Mouse (Mus musculus) limb, embryonic 11.5 days (tissue): ENCODE measurements around the gene Fibp. TPM values are rescaled to one million over a fixed set of nuclear protein-coding genes. Genes with fewer than 3 reads are reported as not detected.

Experiments
- ATAC-seq: fragments of 200-750 bp; cut with Nextera tagmentation; 2 replicates; pipeline ENCODE4 v1.8.0; 2017; ENCODE audit warnings: low read depth; ENCODE audit not compliant: insufficient number of reproducible peaks, low FRiP score, low TSS enrichment
- DNase-seq: peaks from one replicate; pipeline ENCODE4 v3.0.0-alpha.2; 2015; ENCODE audit warnings: low spot score
- H3K27ac ChIP-seq: fragments of 300-500 bp; sonication (generic); replicated peaks from 2 replicates; pipeline ENCODE4 v1.5.1; 2014; ENCODE audit warnings: low read depth, mild to moderate bottlenecking, low read length
- H3K27me3 ChIP-seq: fragments of 300-500 bp; sonication (generic); 2 replicates; pipeline ENCODE4 v1.6.1; 2014; ENCODE audit warnings: mild to moderate bottlenecking, low read length, mixed read lengths; ENCODE audit not compliant: control insufficient read depth, insufficient read depth
- H3K36me3 ChIP-seq: fragments of 300-500 bp; sonication (generic); 2 replicates; pipeline ENCODE4 v1.6.1; 2014; ENCODE audit warnings: mild to moderate bottlenecking, low read length, moderate library complexity, mixed read lengths; ENCODE audit not compliant: control insufficient read depth, insufficient read depth
- H3K4me1 ChIP-seq: fragments of 300-500 bp; sonication (generic); 2 replicates; pipeline ENCODE4 v1.6.1; 2014; ENCODE audit warnings: low read length, mixed read lengths; ENCODE audit not compliant: control insufficient read depth, insufficient read depth
- H3K4me2 ChIP-seq: fragments of 300-500 bp; sonication (generic); 2 replicates; pipeline ENCODE4 v1.6.1; 2014; ENCODE audit warnings: low read depth, mild to moderate bottlenecking, moderate library complexity; ENCODE audit not compliant: severe bottlenecking
- H3K4me3 ChIP-seq: fragments of 300-500 bp; sonication (generic); 2 replicates; pipeline ENCODE4 v1.5.1; 2014; ENCODE audit warnings: low read depth, low read length
- H3K9ac ChIP-seq: fragments of 300-500 bp; sonication (generic); 2 replicates; pipeline ENCODE4 v1.6.1; 2014; ENCODE audit warnings: mild to moderate bottlenecking, low read length
- H3K9me3 ChIP-seq: fragments of 300-500 bp; sonication (generic); 2 replicates; pipeline ENCODE4 v1.6.1; 2016; ENCODE audit warnings: low read length; ENCODE audit not compliant: control insufficient read depth
- WGBS: fragments of 180-500 bp; shearing (Covaris S2); extraction: QIAGEN DNeasy Blood & Tissue Kit; methylation state at CpG from one replicate; pipeline ENCODE4 v1.1.7; 2014; 5-methylcytosine and 5-hydroxymethylcytosine counted together
- polyA plus RNA-seq: library from polyadenylated mRNA; unstranded; fragments of >200 nt; fragmentation: Nextera tagmentation; extraction: Ambion mirVana; gene quantifications from 2 replicates; pipeline ENCODE4 v1.2.1, GENCODE M21; 2014

The Fibp gene
- polyA plus RNA-seq, 1 experiment from 2014 or later: 116 TPM

DNA sequence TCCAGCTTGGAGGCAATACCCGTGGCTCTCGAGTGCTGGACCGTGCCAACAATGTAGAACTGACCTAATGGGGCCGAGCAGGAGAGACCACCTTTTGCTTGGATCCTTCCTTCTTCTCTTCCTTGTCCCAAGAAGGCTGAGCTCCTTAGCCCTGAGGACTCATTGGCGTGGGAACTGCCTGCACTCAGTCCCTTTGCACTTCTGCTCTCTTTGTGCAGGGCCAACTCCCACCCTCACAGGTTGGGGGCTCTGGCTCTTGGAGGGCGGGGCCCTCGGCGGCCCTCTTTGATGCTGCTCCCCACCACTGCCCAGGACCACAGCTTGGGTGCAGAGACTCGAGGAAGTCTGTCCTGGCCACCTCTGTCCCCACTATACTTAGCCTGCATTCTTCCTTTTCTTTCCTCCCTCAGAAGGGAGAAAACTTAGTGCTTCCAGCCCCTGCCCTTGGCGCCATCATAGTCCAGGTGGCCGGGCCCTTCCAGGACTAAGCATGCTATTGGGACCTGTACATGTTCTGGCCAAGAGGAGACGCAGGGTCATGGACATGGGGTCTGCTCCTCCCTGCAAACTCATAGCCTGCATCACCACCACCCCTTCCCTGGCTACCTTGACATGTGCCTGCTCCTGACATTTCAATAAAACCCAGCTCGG is 33.6 kb upstream of the Fibp start:
- WGBS: 93% methylated on average over 13 of the region's 13 CpGs
- Histone ChIP-seq H3K27ac (no peak overlapping the region), H3K4me2 (no peak overlapping the region), H3K4me1 (peaks cover 19% of the 10 kb centered on the region), H3K36me3 (peaks cover 16% of the 10 kb centered on the region), H3K9ac (no peak overlapping the region), H3K4me3 (no peak overlapping the region), H3K9me3 (no peaks in the 10 kb centered on the region), H3K27me3 (no peaks in the 10 kb centered on the region)
- DNase-seq (no peak), ATAC-seq (no peak)

DNA sequence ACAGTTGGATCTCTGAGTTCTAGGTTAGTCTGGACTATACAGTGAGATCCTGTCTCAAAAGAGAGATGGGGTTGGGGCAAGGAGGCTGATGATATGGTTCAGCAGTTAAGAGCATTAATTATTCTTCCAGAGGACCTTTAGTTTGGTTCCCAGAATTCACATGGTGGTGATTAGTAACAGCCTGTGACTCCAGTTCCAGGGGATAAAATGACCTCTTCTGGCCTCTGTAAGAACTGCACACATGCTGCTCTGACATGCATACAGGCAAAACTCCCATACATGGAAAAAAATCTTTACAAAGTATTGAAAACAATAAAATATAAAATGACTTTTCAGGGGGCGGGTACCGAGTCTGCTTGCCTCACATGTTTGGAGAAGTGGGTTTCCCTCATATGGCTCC is 32.3 kb upstream of the Fibp start:
- peaks cover 9% of the 10 kb centered on the region; the same call in 1 of the 2 replicates for H3K36me3 ChIP-seq
- ATAC-seq (no peak), DNase-seq (no peak)
- H3K4me2 ChIP-seq: no peak overlapping the region
- no peaks in the 10 kb centered on the region for H3K27me3 ChIP-seq
- H3K4me3 ChIP-seq: no peak overlapping the region
- no peaks in the 10 kb centered on the region for H3K9me3 ChIP-seq
- no peak overlapping the region for H3K27ac ChIP-seq
- H3K9ac ChIP-seq: no peak overlapping the region
- WGBS: 84% methylated on average over 2 of the region's 2 CpGs
- H3K4me1 ChIP-seq: peaks cover 18% of the 10 kb centered on the region

DNA sequence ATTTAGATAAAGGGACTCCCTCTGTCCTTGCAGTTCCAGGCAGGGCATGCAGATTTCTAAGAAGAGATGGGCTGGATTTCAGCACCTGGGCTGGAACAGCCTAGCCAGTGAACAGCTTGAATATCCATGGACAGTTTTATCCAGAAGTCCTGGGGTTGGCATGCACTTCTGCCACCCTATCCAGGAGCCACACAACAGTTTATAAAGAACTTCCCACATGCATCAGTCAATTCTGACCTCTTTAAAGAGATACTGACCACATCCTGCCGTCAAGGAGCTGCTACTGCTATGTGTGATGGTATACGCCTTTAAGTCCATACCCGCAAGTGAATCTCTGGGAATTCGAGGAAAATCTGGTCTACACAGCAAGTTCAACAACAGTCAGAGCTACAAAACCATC is 31.2 kb upstream of the Fibp start:
- H3K4me2 ChIP-seq: no peak overlapping the region
- DNase-seq: no peak
- peaks cover 21% of the 10 kb centered on the region for H3K4me1 ChIP-seq
- ATAC-seq: no peak
- H3K9me3 ChIP-seq: no peaks in the 10 kb centered on the region
- no peaks in the 10 kb centered on the region for H3K27me3 ChIP-seq
- H3K27ac ChIP-seq: no peak overlapping the region
- WGBS: 77% methylated on average over 4 of the region's 4 CpGs
- no peak overlapping the region for H3K9ac ChIP-seq
- H3K36me3 ChIP-seq: peaks cover 9% of the 10 kb centered on the region; the same call in 1 of the 2 replicates
- no peak overlapping the region for H3K4me3 ChIP-seq

DNA sequence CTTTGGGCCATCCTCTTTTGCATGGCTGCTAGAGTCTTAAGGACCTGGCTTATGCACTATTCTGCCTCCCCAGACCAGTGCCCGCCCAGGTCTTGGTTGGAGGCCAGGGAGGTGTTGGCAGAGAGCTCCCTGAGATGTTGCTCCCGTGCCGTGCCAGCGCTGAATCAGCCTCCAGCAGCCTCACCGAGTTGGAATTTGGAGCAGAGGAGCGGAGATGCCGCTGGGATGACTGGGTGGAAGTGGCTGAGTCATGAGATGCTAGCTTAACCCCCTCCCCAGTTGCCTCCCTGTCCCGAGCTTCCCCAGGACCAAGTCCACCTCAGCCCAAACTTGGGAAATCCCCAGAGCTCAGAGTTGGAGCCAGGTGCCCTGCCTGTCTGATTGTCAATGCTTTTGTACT is 30.6 kb upstream of the Fibp start:
- Histone ChIP-seq H3K9me3 (no peaks in the 10 kb centered on the region), H3K4me2 (no peak overlapping the region), H3K4me1 (peaks cover 21% of the 10 kb centered on the region), H3K4me3 (no peak overlapping the region), H3K27ac (no peak overlapping the region), H3K9ac (no peak overlapping the region), H3K36me3 (peaks cover 9% of the 10 kb centered on the region; the same call in 1 of the 2 replicates), H3K27me3 (no peaks in the 10 kb centered on the region)
- 72% methylated on average over 8 of the region's 8 CpGs for WGBS
- DNase-seq: no peak
- ATAC-seq: no peak

DNA sequence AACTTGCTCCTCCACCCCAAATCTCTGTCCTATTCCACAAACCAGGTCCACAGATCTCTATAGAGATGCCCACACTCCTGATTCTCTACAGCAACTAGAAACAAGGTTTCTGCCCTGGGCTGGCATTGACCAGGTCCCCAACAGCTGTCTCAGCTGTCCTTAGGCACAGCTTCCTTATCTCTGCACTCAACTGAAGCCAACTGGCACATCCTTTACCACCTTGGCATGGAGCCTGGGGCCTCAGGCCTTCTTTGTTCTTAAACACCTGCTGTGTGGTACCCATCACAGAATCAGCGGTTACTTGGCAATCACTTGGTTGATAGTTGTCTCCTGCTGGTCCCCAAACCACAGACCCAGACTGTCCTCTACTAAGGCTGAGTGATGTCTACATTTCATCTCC is 30.0 kb upstream of the Fibp start:
- no peaks in the 10 kb centered on the region for H3K9me3 ChIP-seq
- H3K9ac ChIP-seq: no peak overlapping the region
- WGBS: 83% methylated on average over 1 of the region's 1 CpGs
- H3K4me3 ChIP-seq: no peak overlapping the region
- ATAC-seq (no peak), DNase-seq (no peak)
- H3K4me2 ChIP-seq: no peak overlapping the region
- peaks cover 21% of the 10 kb centered on the region for H3K4me1 ChIP-seq
- no peaks in the 10 kb centered on the region for H3K27me3 ChIP-seq
- no peak overlapping the region for H3K27ac ChIP-seq
- H3K36me3 ChIP-seq: peaks cover 9% of the 10 kb centered on the region; the same call in 1 of the 2 replicates

DNA sequence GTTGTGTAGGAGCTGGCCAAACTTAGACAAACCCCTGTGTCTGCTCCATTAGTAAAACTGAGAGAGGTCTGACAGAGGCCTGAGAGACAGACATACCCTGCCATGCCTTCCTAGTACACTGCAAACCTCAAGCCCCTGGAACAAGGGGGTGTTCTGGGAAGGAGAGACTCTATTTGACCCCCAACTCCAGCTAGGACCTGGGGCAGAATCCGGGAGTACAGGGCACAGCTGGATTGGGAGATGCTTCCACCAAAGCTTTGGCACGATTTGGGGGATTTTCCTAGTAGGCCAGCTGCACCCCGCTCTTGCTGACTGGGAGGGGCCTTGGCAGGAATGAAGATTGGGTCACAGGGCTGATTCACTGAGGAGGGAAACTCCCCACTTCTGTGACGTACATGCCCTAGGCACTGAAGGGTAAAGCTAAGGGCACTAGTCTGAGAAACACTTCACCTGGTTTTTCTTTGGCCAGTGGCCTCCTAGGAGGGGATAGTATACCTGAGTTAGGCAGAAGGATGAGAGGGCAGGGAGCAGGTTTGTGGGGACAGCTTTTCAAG is 28.4 kb upstream of the Fibp start:
- no peak overlapping the region for H3K4me2 ChIP-seq
- H3K36me3 ChIP-seq: peaks cover 3% of the 10 kb centered on the region; the same call in 1 of the 2 replicates
- no peaks in the 10 kb centered on the region for H3K27me3 ChIP-seq
- DNase-seq (no peak), ATAC-seq (no peak)
- H3K9ac ChIP-seq: no peak overlapping the region
- WGBS: 81% methylated on average over 4 of the region's 4 CpGs
- H3K4me1 ChIP-seq: peaks cover 12% of the 10 kb centered on the region
- H3K9me3 ChIP-seq: no peaks in the 10 kb centered on the region
- H3K27ac ChIP-seq: no peak overlapping the region
- no peak overlapping the region for H3K4me3 ChIP-seq

DNA sequence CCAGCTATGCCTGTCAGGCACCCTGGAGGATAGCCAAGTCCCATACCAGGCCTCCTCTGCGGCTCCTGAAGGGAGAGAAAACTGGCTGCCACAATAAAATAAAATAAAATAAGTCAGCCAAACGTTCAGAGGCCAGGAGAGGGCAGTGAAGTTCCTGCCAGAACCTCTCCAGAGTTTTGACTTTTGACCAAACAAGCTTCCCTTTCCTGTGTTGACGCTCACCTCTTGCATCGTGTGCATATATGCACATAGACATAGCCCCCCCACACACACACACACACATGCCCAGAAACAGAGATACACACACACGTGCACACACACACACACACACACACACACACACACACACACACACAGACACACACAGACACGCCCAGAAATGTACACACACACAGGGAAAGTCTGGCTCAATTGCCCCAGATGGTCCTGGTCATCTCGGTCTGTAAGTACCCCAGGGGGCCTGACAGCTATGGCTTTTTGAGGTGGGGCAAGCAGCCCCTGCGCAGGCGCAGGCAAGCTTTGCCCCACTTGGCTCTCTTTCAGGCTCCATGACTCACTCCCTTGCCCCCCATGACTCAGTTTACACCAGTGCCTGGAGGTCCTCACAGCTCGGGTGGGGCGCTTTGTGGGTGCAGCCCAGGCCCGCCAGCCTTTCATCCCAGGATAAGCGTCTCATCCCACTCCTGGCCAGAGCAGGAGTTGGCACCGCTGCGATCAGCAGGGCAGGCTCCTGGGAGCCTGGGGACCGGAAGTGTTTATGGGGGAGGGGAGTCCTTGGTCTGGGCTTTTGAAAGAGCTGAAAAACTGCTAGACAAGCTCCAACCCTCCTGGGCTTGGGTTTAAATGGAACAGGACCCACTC is 27.2 kb upstream of the Fibp start:
- DNase-seq (peak; percentile 60), ATAC-seq (peak; percentile 52; the same call in 1 of the 2 replicates)
- H3K27me3 ChIP-seq: no peaks in the 10 kb centered on the region
- H3K4me2 ChIP-seq: peak overlapping the region; percentile 45
- H3K9me3 ChIP-seq: no peaks in the 10 kb centered on the region
- H3K36me3 ChIP-seq: no peaks in the 10 kb centered on the region
- H3K27ac ChIP-seq: peak overlapping the region; percentile 1
- WGBS: 9% methylated on average over 16 of the region's 16 CpGs
- H3K4me1 ChIP-seq: peaks cover 12% of the 10 kb centered on the region
- peak overlapping the region; percentile 14 for H3K9ac ChIP-seq
- H3K4me3 ChIP-seq: peak overlapping the region; percentile 7; the same call in 1 of the 2 replicates

DNA sequence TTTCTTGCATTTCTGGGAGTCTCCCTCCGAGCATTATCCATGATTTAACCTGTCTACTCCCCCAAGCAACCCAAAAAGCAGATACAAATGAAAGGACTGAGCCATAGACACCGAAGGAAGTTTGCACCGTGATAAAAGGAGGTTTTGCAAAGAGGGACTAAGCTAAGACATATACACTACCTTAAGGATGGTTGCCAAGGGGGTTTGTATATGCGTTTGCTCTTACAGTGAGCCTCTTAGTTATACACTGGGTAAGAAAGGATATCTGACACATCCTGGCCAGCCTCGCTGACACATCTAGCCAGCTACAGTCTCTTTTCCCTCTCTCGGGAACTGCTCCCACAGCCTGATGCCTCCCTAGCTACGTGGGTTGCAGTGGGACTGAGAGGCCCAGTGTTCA is 26.5 kb upstream of the Fibp start:
- H3K9me3 ChIP-seq: no peaks in the 10 kb centered on the region
- H3K4me3 ChIP-seq: peak overlapping the region; percentile 7; the same call in 1 of the 2 replicates
- H3K9ac ChIP-seq: peak overlapping the region; percentile 14; the same call in 1 of the 2 replicates
- DNase-seq (no peak), ATAC-seq (no peak)
- no peaks in the 10 kb centered on the region for H3K27me3 ChIP-seq
- peak overlapping the region; percentile 45 for H3K4me2 ChIP-seq
- no peaks in the 10 kb centered on the region for H3K36me3 ChIP-seq
- H3K4me1 ChIP-seq: peaks cover 12% of the 10 kb centered on the region
- 63% methylated on average over 7 of the region's 7 CpGs for WGBS
- peak overlapping the region; percentile 1; the same call in 1 of the 2 replicates for H3K27ac ChIP-seq
